Mouse (Mus musculus) urinary bladder, postnatal 4 days (tissue): ENCODE data around the gene Fgf4.
A peak's percentile ranks its signal among the peaks of the same experiment; 100 is the strongest.
"Not testable (repeated sequence)": the region's sequence is repeated elsewhere in the genome, so short reads cannot be mapped to it uniquely, and the experiment has no call there.

Experiments
- DNase-seq, 2 experiments: peaks; one replicate each; pipeline ENCODE4 v3.0.0; 2021 to 2022; ENCODE audit warnings: low spot score in 2 of 2

Fgf4 gene

DNA sequence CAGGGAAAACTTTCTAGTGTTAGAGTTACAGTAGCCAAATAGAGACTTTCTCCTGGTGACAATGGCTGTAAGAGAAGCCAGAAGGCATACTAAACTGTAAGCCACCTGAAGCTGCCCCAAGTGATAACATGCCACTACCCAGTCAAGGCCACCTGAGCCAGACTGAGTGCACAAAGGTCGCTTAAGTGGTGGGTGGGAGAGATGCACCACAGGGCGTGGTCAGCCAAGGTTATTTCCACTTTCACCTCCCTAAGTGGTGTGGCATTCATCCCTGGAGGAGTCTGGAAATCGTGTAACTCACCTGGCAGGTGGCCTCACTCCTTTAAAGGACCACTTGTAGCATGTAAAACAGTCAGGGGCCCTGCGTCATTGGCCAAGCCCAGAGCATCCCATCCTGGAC, 20.0 kb downstream of the Fgf4 start:
- DNase-seq, result no peak

DNA sequence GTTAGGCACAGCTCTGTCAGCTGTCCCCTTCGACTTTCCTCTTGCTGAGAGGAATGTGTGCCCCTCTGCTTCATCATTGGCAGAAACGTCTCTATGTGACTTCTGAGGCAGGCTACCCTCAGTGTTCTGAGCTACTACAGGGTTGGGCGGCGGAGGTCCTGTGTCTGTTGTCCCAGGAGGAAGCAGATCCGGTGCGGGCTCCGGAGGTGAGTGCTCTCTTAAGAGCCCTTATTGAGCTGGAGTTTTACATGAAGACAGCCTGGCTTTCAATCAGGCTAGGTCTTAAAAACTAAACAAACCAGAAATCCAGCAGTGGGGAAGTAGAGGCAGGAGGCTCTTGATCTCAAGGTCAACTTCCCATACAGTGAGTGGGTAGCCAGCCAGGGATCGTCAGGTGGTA, 20.4 kb downstream of the Fgf4 start:
- no peak for DNase-seq

DNA sequence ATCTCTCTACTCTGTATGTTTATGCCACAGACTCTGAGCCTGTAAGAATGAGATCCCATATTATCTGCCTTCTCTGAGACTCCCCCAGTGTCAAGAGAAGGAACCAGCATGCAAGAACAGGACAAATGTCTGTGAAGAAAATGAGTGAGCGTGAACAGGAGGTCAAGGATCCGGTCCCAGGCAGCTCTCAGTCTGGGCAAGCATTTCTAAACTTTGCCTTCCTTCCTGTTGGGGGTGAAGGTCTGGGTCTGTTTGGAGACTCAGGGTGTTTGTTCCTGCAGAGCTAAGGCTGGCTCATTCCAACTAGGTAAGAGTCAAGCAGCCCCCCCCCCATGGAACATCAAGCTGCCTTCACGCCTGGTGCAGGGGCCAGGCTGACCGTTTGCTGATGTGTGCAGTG, 25.3 kb downstream of the Fgf4 start:
- no peak for DNase-seq

DNA sequence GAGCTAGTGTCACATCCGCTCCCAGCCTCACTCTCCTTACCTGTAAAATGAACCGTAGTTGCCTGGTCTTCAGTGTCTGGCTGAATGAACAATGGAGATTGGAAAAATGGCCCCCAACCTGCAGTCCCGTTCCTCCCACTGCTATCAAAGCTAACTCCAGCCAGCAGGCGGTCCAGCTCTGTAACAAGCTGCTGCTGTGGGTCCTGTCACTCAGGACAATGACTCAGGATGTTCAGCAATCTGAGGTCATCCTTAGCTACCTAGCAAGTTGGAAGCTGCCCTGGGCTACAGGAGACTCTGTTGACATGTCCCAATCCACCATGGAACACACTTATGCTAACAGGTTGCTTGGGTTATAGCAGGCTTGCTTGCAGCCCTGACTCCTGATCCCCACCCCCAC, 26.0 kb downstream of the Fgf4 start:
- DNase-seq, result no peak

DNA sequence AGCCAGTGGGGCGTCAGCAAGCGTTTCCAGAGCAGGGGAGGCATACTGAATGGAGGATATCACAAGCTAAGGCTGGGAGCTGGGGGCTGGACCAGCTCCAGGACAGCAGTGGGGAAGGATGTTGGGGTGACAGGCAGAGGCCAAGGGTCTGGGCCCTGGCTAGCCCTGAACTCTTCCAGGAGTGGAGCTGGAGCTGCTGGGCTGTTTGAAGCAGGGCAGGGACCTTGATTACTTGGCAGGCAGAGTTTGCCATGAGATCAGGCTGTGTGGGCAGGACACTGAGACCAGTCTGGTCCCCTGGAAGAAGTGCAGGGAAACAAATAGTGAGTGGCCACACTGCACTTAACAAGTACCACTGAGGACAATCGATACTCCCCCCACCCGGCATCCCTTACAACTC, 27.1 kb downstream of the Fgf4 start:
- DNase-seq, result no peak

DNA sequence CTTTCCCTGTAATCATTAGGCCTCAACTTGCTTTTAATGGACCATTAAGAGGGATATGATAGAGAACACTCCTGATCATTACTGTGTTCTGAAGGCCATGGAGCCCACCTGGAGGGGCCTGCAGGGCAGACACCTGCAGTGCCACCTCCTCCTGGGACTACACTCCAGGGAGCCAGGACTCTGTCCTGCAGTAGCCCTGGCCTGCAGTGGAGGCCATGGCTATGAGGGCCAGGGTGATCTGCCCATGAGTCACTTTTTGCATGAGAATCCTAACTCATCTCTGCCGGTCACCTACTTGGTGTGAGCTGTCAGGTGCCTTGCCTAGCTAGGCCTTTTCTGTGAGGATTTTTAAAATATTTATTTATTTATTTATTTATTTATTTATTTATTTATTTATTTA, 31.2 kb downstream of the Fgf4 start:
- DNase-seq, result no peak

DNA sequence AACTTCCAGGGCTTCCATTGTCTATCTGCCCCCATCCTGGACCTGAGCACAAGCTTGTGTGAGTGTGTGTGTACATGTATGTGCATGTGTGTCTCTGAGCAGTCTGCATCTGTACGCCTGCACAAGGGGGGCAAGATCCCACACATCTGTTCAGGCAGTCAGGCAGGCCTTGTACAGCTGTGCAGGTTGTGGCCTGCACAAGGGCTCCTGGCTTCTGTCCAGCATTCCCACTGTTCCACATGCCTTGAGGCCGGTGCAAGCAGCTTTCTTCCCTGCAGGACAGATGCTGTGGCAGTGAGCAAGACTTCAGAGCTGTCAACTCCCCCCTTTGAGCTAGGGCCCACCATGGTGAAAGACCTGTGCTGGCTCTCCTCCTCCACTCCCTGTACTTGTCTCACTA, 35.9 kb downstream of the Fgf4 start:
- no peak for DNase-seq

DNA sequence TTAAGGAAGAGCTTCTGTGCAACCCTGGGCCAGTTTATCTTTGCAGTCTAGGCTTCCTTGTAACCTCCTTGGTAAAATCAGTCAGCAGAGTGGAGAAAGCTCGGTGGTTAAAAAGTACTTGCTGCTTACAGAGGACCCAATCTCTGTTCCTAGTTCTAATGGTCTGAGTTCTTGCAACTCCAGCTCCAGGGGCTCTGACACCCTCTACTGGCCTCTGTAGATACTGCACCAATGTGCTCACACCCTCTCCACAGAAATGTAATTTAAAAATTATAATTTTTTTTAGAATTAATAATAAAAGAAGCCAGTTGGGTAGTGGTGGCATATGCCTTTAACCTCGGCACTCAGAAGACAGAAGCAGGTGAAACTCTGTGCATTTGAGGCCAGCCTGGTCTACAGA, 40.5 kb downstream of the Fgf4 start:
- no peak for DNase-seq

DNA sequence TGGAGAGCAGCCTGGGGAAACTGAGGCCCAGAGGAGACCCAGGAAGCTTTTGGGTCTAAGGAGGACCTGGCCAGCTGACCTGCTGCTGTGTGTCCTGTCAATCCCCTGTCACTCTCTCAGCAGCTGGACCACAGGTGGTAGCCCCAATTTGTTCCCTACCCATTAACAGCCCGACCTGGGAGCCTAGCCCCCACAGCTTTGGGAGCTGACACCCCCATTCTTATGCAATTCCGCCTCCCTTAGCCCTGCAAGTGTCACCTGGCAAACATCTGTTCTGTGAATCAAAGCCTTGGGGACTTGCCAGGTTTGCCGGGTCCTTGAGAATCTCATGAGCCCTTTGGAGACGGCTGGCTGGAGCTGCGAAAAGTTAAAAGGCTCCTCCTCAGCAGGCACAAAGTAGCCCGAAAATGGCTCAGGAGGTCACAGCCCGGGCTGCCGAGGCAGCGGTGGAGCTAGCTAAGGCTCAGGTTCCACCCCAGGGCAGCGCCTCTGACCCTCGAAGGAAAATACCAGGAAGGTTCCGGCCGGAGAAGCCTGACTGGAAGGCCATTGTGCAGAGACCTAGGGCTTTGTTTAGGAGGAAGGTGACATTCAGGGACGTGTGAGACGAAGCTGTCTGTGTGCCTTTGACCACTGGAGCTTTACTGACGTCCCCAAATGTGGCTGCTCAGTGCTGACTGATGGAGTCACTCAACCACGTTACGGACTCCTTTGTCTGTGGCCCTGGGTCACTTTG, 41.6 kb downstream of the Fgf4 start:
- DNase-seq, result no peak

DNA sequence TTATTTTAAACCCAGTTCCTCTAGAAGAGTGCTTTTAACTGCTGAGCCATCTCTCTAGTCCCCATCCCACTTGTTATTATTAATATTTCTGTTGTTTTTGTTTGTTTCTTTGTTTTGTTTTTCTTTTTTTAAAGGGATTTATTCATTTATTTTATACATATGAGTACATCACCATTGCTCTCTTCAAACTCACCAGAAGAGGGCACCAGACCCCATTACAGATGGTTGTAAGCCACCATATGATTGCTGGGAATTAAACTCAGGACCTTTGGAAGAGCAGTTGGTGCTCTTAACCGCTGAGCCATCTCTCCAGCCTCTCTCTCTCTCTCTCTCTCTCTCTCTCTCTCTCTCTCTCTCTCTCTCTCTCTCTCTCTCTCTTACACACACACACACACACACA, 43.5 kb downstream of the Fgf4 start:
- DNase-seq, result not testable (repeated sequence)

DNA sequence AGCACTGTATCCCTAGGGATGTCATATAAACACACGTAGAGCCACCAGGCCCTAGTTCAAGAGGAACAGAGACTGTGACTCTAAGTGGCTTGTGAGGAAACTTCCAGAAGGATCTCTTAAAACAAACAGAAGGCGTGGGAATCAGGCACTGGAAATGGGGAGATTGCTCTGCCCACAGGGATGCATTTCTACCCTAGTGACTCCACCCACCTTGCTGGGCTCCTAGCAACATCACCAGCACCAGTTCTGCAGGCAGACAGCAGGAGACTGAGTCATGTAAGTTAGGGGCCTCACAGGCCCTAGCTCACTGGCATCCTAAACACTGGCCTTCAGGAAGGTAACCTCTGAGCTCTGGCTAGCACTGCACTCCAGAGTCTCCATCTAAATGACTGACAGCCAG, 44.7 kb downstream of the Fgf4 start:
- no peak for DNase-seq

DNA sequence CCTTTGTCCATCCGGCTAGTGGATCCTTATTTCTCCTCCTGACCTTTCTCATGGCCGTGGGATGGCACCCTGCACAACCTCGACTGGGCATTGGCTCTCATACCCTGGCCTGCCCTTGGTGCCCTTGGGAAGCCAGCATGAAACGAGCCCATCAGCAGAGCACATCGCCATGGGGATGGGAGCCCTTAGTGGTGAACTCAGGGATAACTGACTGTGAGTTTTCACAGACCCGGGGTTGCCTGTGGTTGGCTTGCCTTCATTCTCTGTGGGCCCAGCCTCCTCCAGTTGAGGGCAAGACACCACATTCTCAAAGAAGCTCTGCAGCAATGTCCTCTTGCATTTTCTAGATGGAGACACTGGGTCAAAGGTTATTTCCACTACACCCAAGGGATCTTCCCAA, 45.2 kb downstream of the Fgf4 start:
- no peak for DNase-seq

DNA sequence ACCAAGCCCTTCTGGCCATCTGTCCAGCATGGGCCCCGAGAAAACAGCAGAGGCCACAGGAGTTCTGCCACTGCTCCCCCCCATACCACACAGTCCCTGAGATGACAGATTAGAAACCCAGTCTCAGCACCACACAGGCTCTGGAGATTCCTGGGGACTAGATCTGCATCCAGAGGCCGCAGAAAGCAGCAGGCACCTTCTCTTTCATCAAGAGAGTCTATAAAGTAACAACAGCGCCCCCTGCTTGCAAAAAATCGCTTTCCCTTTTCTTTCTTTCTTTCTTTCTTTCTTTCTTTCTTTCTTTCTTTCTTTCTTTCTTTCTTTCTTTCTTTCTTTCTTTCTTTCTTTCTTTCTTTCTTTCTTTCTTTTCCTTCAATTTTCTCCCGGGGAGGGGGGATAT, 47.0 kb downstream of the Fgf4 start:
- no peak for DNase-seq

DNA sequence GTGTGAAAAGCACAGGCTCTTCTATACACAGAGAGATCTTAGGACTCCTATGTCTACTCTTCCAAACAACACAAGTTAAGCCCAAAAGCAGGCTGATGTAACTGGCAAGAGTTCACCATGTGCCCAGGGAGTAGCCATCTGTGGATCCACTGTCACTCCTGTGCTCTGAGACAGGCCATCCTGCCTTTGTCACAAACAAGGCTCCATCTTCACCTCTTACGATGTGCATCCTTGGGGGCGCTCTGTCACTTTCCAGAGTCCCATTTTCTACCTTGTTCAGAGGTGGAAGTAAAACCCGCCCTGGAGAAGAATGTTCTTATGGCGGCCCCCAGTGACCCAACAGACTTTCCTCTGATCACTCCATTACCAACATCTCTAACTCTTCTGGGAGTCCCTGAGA, 47.5 kb downstream of the Fgf4 start:
- DNase-seq, result no peak

DNA sequence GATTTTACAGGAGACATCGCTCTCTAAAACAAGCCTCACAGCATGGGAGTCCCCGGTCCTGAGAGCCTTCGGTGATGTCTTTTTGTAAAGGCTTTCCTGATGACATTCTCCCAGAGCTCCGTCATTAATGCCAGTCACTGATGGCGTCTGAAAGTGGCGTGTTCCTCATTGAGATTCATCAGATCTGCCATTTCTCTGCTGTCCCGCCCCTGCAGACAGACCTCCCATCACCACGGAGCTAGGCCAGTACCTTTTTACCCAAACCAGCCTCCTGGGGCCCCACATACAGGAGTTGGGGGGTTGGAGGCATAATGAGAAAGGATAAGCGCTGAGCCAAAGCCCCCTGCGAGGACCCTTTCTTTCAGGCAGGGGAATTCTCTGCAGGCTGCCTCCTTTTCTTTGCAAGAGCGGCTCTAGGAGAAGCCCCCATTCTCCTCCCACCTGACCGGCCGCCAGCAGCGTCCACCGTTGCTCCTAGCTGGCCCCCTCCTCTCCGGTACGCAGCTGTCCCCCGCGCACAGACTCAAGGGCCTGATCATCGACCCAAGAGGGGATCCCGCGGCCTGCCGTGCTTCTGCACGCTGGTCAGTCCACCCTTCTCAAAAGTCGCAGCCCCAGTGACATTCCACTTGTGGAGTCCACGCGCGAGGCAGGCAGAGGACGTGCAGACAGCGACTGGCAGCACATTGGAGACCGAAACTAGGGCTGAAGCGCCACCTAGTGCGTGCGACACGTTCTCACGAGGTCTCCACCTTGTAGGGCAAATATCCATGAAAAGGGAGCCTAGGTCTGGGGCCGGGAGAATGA, 48.3 kb downstream of the Fgf4 start:
- DNase-seq, result peak; percentile 36 to 76

DNA sequence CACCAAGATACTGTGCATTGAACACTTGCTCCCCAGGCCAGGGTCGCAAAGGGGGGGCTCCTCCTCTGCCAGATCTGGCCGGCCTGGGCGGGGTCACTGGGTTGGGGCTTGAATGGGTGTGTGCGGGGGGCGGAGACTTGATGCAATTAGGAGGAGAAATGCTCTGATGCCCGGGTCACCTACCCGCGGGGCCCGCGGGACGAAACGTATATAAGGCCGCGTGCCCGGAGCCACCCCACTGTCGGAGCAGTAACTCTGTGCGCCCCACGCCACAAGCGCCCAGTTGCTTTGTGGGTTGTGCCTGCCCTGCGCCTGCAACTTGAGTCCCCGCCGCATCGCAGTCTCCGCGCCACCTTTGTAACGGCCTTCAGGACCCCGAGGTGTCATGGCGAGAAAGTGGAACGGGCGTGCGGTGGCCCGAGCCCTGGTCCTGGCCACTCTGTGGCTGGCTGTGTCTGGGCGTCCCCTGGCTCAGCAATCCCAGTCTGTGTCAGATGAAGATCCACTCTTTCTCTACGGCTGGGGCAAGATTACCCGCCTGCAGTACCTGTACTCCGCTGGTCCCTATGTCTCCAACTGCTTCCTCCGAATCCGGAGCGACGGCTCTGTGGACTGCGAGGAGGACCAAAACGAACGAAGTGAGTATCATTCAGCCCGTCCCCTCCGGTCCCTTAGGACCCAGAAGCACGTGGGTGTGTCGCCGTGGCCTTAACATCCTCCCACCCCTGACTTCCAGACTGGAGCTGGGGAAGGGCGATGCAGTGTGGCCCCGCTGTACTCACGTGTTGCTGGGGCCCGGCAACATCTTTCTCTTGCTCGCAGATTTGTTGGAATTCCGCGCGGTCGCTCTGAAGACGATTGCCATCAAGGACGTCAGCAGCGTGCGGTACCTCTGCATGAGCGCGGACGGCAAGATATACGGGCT, 49.4 kb downstream of the Fgf4 start, which contains the start of gene Fgf15:
Fgf15 (plus strand) TSS at position 238 of the 925 bp plus-strand sequence.
- no peak for DNase-seq

DNA sequence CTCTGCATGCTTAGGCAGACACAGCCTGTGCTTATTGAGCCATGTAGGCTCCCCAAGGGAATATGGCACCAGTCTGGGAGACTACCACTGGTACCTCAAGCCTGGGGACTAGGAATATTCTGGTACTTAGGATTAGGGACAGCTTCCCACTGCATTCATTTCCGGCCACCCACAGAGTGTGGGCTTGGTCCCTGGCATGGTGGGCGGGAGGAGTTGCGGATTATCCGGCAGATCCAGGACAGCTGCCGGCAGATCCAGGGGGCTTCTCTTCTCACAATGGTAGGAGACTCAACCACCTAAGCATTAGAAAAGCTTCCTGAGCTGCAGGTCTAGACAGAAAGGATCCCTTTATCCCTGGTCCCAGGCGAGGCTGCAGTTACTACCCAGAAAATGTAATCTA, 51.3 kb downstream of the Fgf4 start:
- no peak for DNase-seq

DNA sequence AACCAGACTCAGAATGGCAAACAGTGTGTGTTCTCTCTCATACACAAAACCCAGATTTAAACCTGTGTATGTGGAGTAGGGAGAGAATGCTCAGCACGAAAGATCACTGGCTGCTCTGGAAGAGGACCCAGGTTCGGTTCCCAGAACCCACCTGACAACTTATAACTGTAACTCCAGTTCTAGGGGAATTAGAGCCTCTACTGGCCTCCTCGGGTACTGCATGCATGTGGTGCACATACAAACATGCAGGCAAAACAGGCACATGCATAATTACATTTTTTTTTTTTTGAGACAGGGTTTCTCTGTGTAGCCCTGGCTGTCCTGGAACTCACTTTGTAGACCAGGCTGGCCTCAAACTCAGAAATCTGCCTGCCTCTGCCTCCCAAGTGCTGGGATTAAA, 58.3 kb downstream of the Fgf4 start:
- not testable (repeated sequence) for DNase-seq

DNA sequence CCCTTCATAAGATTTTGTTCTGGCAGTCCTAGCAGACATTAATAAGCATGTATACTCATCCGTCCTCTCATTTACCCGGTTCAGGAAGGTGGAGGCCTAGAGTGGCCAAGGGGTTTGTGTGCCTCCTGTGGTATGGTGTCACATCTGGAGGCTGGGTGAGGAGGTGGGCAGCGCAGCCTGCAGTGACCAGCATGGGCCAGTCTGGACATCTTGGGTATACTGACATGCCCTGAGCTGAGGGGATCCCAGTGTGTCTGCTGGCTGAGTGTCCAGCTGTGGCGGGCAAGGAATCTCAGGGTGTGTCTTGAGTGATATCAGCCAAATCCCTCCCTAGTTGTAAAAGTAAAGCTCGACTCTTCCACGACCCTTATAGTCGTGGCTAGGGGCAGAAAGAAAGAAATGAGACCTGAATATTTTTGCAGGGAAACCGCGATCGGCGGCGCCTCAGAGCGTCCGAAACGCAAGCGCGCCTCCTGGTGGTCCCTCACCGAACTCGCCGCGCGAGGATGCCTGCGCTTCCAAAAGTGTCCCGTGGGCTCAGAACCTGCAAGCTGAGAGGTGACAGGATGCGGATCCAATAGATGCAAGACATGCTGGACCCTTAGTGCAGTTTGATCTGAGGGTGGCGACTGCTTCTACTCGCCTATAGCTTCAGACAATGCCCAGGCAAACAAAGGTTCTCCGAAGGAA, 59.7 kb downstream of the Fgf4 start:
- DNase-seq, result peak in 1 of 2 experiments; percentile 33

DNA sequence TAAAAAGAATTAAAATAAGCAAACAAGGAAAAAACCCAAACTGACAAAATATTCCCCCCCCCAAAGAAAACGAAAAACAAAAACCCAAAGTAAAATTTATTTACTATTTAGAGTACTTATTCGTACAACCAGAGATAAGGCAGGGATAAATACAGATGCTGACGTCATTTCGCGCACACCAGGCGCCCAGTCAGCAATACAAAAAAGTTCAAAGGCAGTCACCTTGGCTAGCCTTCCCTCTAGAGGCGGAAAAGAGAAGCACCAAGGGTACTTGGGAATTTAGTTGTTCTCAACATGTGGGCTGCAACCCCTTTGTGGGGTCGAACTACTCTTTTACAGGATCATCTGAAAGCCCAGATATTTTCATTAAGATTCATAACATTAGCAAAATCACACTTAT, 60.6 kb downstream of the Fgf4 start:
- DNase-seq, result no peak

DNA sequence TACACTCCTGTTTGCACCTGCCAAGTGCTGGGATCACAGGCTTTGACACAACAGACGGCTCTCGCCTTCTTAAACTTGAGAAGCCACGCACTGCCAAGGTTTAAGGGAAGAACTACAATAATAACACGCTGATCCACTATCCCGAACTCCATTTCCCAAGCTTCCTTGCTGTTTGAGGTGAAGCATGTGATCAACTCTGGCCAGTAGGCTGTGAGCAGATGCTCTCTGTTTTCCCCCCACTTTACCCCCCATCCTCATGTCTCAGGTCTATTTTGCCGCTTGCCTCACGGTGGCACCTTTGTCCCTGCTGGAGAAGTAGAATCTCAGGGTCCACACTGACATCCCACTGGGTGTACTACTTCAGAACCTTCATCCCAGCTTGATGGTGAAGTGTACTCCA, 61.5 kb downstream of the Fgf4 start:
- no peak for DNase-seq

DNA sequence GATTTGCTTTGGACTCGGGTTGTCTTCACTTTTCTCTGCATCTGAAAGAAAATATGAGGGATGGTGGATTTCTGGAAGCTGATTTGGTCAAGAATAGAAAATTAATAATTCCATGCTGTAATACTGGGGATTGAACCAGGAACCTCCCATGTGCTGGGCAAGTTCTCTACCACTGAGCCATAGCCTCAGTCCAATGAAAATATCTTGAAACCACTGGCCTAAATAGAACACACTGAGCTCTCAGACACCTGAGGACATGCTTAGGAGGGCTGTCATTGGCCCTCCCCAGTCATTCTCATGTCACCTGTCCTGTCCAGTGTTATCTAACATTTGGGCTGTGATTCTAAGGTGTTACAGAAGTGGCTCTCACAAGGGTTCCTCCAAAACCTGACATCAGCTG, 64.0 kb downstream of the Fgf4 start:
- no peak for DNase-seq
